ENCODE assay signal across 12 mouse cellular contexts in genomic region chr4:57181538-57181937, GRCm38 (mm10). TPM values are rescaled to one million over a fixed set of nuclear protein-coding genes. Genes with fewer than 3 reads are reported as not detected.
DNase-seq lines count a peak whose midpoint lies in the region; ATAC-seq and TF ChIP-seq lines count a peak whose summit lies in the region.
"Had no signal": no experiment of that assay in that cellular context is flagged by ENCODE, and none has a peak within 500 bp of the region (broad histone marks: within the 10 kb centered on the region; RNA-seq: fewer than 3 reads in every experiment).

No protein-coding gene starts in this region.

- WGBS in forebrain, postnatal 0 days, result 57% methylated on average over 1 of the region's 1 CpGs
- WGBS in forebrain, embryonic 15.5 days, result 65% methylated on average over 1 of the region's 1 CpGs
- WGBS in lung, embryonic 14.5 days, result 58% methylated on average over 1 of the region's 1 CpGs

- no peak overlapping the region for H3K4me2 ChIP-seq in forebrain, postnatal 0 days (ENCODE audit: low read depth)
- H3K4me2 ChIP-seq in forebrain, embryonic 15.5 days (replicated peaks), result no peak overlapping the region
- no peak overlapping the region for H3K4me2 ChIP-seq in lung, embryonic 14.5 days
- H3K4me2 ChIP-seq: heart, embryonic 12.5 days had no signal

- no peaks in the 10 kb centered on the region for H3K36me3 ChIP-seq in forebrain, postnatal 0 days (ENCODE audit: insufficient read depth)
- no peaks in the 10 kb centered on the region for H3K36me3 ChIP-seq in forebrain, embryonic 15.5 days
- no peaks in the 10 kb centered on the region for H3K36me3 ChIP-seq in lung, embryonic 14.5 days (ENCODE audit: insufficient read depth)
- H3K36me3 ChIP-seq: forebrain, embryonic 10.5 days; heart, embryonic 12.5 days had no signal

- TF ChIP-seq CTCF in forebrain, postnatal 0 days (IDR thresholded peaks at IDR 0.05; ENCODE audit: low read depth), result peak; percentile 18; the same call in 1 of the 2 replicates
- TF ChIP-seq CTCF in lung, embryonic 14.5 days (IDR thresholded peaks at IDR 0.05; ENCODE audit: low read depth), result peak; percentile 43; the same call in 1 of the 2 replicates

- H3K9ac ChIP-seq in forebrain, postnatal 0 days, result no peak overlapping the region
- no peak overlapping the region for H3K9ac ChIP-seq in forebrain, embryonic 15.5 days (replicated peaks)
- H3K9ac ChIP-seq in lung, embryonic 14.5 days, result no peak overlapping the region
- H3K9ac ChIP-seq: heart, embryonic 12.5 days had no signal

- ATAC-seq in forebrain, postnatal 0 days, result no peak
- no peak for ATAC-seq in forebrain, embryonic 15.5 days (replicated peaks)
- no peak for ATAC-seq in lung, embryonic 14.5 days (ENCODE audit: insufficient read depth)
- ATAC-seq: CD4-positive, CD25-positive, alpha-beta regulatory T cell, adult 4 months had no signal

- no peak overlapping the region for H3K4me3 ChIP-seq in forebrain, postnatal 0 days (ENCODE audit: low read depth, low read length)
- no peak overlapping the region for H3K4me3 ChIP-seq in forebrain, embryonic 15.5 days
- no peak overlapping the region for H3K4me3 ChIP-seq in lung, embryonic 14.5 days (ENCODE audit: low read depth, low read length)
- H3K4me3 ChIP-seq: forebrain, embryonic 10.5 days; heart, embryonic 12.5 days; megakaryocyte, embryonic 14.5 days had no signal

- no peaks in the 10 kb centered on the region for H3K4me1 ChIP-seq in forebrain, postnatal 0 days (ENCODE audit: insufficient read depth)
- no peaks in the 10 kb centered on the region for H3K4me1 ChIP-seq in forebrain, embryonic 15.5 days
- H3K4me1 ChIP-seq in lung, embryonic 14.5 days (ENCODE audit: insufficient read depth), result no peaks in the 10 kb centered on the region

- DNase-seq in forebrain, postnatal 0 days, result no peak
- DNase-seq in lung, embryonic 14.5 days, result peak; percentile 37
- no peak for DNase-seq in lung, postnatal 4 days
- peak; percentile 31 for DNase-seq in cerebellum, adult 9-11 months
- peak; percentile 64 for DNase-seq in lung, postnatal 36 days
- DNase-seq in thymus, postnatal 25 days, result no peak
- no peak for DNase-seq in thymus, adult 18-20 months

- H3K27me3 ChIP-seq in forebrain, postnatal 0 days (ENCODE audit: insufficient read depth, low read length), result no peaks in the 10 kb centered on the region
- no peaks in the 10 kb centered on the region for H3K27me3 ChIP-seq in forebrain, embryonic 15.5 days
- H3K27me3 ChIP-seq in lung, embryonic 14.5 days (ENCODE audit: insufficient read depth, low read length), result no peaks in the 10 kb centered on the region
- H3K27me3 ChIP-seq: heart, embryonic 12.5 days had no signal

- H3K27ac ChIP-seq in forebrain, postnatal 0 days (ENCODE audit: low read depth, low read length), result no peak overlapping the region
- no peak overlapping the region for H3K27ac ChIP-seq in forebrain, embryonic 15.5 days (replicated peaks)
- H3K27ac ChIP-seq in lung, embryonic 14.5 days (ENCODE audit: low read depth), result no peak overlapping the region
- H3K27ac ChIP-seq: forebrain, embryonic 10.5 days had no signal

- no peaks in the 10 kb centered on the region for H3K9me3 ChIP-seq in forebrain, postnatal 0 days (ENCODE audit: low read length)
- H3K9me3 ChIP-seq in forebrain, embryonic 15.5 days, result no peaks in the 10 kb centered on the region
- no peaks in the 10 kb centered on the region for H3K9me3 ChIP-seq in lung, embryonic 14.5 days (ENCODE audit: low read depth, low read length)
- H3K9me3 ChIP-seq: forebrain, embryonic 10.5 days; heart, embryonic 12.5 days had no signal

RNA-seq across cellular contexts. Expression of gene Epb41l4b, which starts 38.3 kb away (rescaled TPM):
- 4.2 and 6.2 TPM in 2 replicates for total RNA-seq in forebrain, postnatal 0 days (2014; rRNA removed)
- polyA plus RNA-seq in forebrain, postnatal 0 days (2015; fragmentation: Nextera tagmentation; extraction: Ambion mirVana), result 0.96 and 1.8 TPM in 2 replicates
- 0.69 and 0.77 TPM in 2 replicates for polyA plus RNA-seq in forebrain, embryonic 15.5 days (2015; fragmentation: Nextera tagmentation; extraction: Ambion mirVana)
- 1.2 and 1.7 TPM in 2 replicates for polyA plus RNA-seq in lung, embryonic 14.5 days (2014; fragmentation: Nextera tagmentation; extraction: Ambion mirVana)
- polyA plus RNA-seq: CD4-positive, CD25-positive, alpha-beta regulatory T cell, adult 4 months had no signal

Comparison
In these comparisons a context has a peak if more than half of its experiments do, and no peak if none do; other contexts are left out.
1. DNase-seq: peak in lung, embryonic 14.5 days (single experiment), cerebellum, adult 9-11 months (single experiment) and lung, postnatal 36 days (single experiment); none in forebrain, postnatal 0 days (single experiment), lung, postnatal 4 days (0 of 2), thymus, postnatal 25 days (single experiment) and thymus, adult 18-20 months (0 of 2).